Mouse (Mus musculus) ES-Bruce4 (cell line): Measurements from ENCODE around the gene Ubap1.

Source experiments
- CTCF ChIP-seq: IDR thresholded peaks from one replicate; pipeline ENCODE4 v1.8.1; 2011; ENCODE audit warnings: low read depth, low read length
- EP300 ChIP-seq: IDR thresholded peaks from 2 replicates; pipeline ENCODE4 v1.6.1; 2011; ENCODE audit warnings: low read depth, low read length; ENCODE audit not compliant: insufficient read depth
- POLR2A ChIP-seq: IDR thresholded peaks from one replicate; pipeline ENCODE4 v1.8.1; 2011; ENCODE audit warnings: low read length; ENCODE audit not compliant: insufficient read depth

GRCm38 (mm10) chr4:41381213-41381950 is 32.6 kb downstream of the Ubap1 start:
- no peak for TF ChIP-seq CTCF
- no peak for TF ChIP-seq EP300
- TF ChIP-seq POLR2A: no peak
